Mouse (Mus musculus): ENCODE measurements at regions not wholly inside any gene's neighbourhood (a gene's known extent, or its start where the extent isn't known, plus 50 kb on each side); places are given as distances from the start of the nearest gene placed in this dataset.

- no peak for DNase-seq (ENCODE audit: low spot score in 2 of 2)
Measured at GRCm38 (mm10) chr2:33941316-33941715, 53.6 kb upstream of the Mvb12b start.

- no peak for DNase-seq (ENCODE audit: low spot score in 2 of 2)
Measured at GRCm38 (mm10) chr2:33939836-33940235, 52.1 kb upstream of the Mvb12b start.

Measured in spleen, postnatal 36 days (tissue).